Mouse (Mus musculus) midbrain, embryonic 10.5 days (tissue): ENCODE measurements around the gene Lrba. TPM values are rescaled to one million over a fixed set of nuclear protein-coding genes. Genes with fewer than 3 reads are reported as not detected.

Experiments
- DNase-seq: peaks from one replicate; pipeline ENCODE4 v3.0.0-alpha.2; 2017; ENCODE audit warnings: low spot score
- H3K27ac ChIP-seq: fragments of 300-500 bp; sonication (generic); replicated peaks from 2 replicates; pipeline ENCODE4 v1.5.1; 2016; ENCODE audit warnings: mild to moderate bottlenecking
- H3K27me3 ChIP-seq: fragments of 300-500 bp; sonication (generic); 2 replicates; pipeline ENCODE4 v1.6.1; 2016; ENCODE audit warnings: low read depth, mild to moderate bottlenecking; ENCODE audit not compliant: poor library complexity, severe bottlenecking
- H3K36me3 ChIP-seq: fragments of 300-500 bp; sonication (generic); 2 replicates; pipeline ENCODE4 v1.6.1; 2016; ENCODE audit warnings: mild to moderate bottlenecking, moderate library complexity
- H3K4me1 ChIP-seq: fragments of 300-500 bp; sonication (generic); 2 replicates; pipeline ENCODE4 v1.6.1; 2016
- H3K4me3 ChIP-seq: fragments of 300-500 bp; sonication (generic); 2 replicates; pipeline ENCODE4 v1.5.1; 2016; ENCODE audit warnings: mild to moderate bottlenecking, moderate library complexity
- H3K9me3 ChIP-seq: fragments of 300-500 bp; sonication (generic); replicated peaks from 2 replicates; pipeline ENCODE4 v1.6.1; 2016; ENCODE audit warnings: mild to moderate bottlenecking
- WGBS: fragments of 180-500 bp; shearing (Covaris S2); methylation state at CpG from one replicate; pipeline ENCODE4 v1.1.7; 2016; 5-methylcytosine and 5-hydroxymethylcytosine counted together
- polyA plus RNA-seq: library from polyadenylated mRNA; unstranded; fragments of >200 nt; fragmentation: Nextera tagmentation; extraction: Ambion mirVana; gene quantifications from 2 replicates; pipeline ENCODE4 v1.2.1, GENCODE M21; 2016

The Lrba gene
- polyA plus RNA-seq, 1 experiment from 2014 or later, result 3.6 TPM

GRCm38 (mm10) chr3:86294866-86295265 is 70.4 kb downstream of the Lrba start:
- Histone ChIP-seq H3K4me1 (no peaks in the 10 kb centered on the region), H3K27me3 (no peaks in the 10 kb centered on the region), H3K36me3 (no peaks in the 10 kb centered on the region), H3K4me3 (no peak overlapping the region), H3K9me3 (no peaks in the 10 kb centered on the region), H3K27ac (no peak overlapping the region)
- WGBS, result 93% methylated on average over 1 of the region's 1 CpGs
- DNase-seq, result no peak

- Histone ChIP-seq H3K27me3 (no peaks in the 10 kb centered on the region), H3K9me3 (no peaks in the 10 kb centered on the region), H3K4me3 (no peak overlapping the region), H3K27ac (no peak overlapping the region), H3K4me1 (no peaks in the 10 kb centered on the region), H3K36me3 (no peaks in the 10 kb centered on the region)
- 71% methylated on average over 8 of the region's 8 CpGs for WGBS
- DNase-seq, result no peak
Measured at GRCm38 (mm10) chr3:86296214-86296613, 71.7 kb downstream of the Lrba start.

- Histone ChIP-seq H3K36me3 (peaks cover 3% of the 10 kb centered on the region), H3K9me3 (no peaks in the 10 kb centered on the region), H3K4me3 (no peak overlapping the region), H3K27ac (no peak overlapping the region), H3K4me1 (peaks cover 5% of the 10 kb centered on the region), H3K27me3 (no peaks in the 10 kb centered on the region)
- WGBS, result 81% methylated on average over 2 of the region's 2 CpGs
- DNase-seq, result no peak
Measured at GRCm38 (mm10) chr3:86308833-86309232, 84.4 kb downstream of the Lrba start.

- H3K4me3 ChIP-seq, result no peak overlapping the region
- no peaks in the 10 kb centered on the region for H3K27me3 ChIP-seq
- no peaks in the 10 kb centered on the region for H3K36me3 ChIP-seq
- no peak overlapping the region for H3K27ac ChIP-seq
- peaks cover 5% of the 10 kb centered on the region for H3K4me1 ChIP-seq
- H3K9me3 ChIP-seq, result no peaks in the 10 kb centered on the region
- 76% methylated on average over 5 of the region's 5 CpGs for WGBS
- DNase-seq, result no peak
Measured at GRCm38 (mm10) chr3:86310216-86310615, 85.7 kb downstream of the Lrba start.

GRCm38 (mm10) chr3:86311406-86311805 is 86.9 kb downstream of the Lrba start:
- no peaks in the 10 kb centered on the region for H3K27me3 ChIP-seq
- no peak overlapping the region for H3K27ac ChIP-seq
- WGBS, result 51% methylated on average over 1 of the region's 1 CpGs
- H3K36me3 ChIP-seq, result no peaks in the 10 kb centered on the region
- H3K9me3 ChIP-seq, result no peaks in the 10 kb centered on the region
- peaks cover 5% of the 10 kb centered on the region for H3K4me1 ChIP-seq
- H3K4me3 ChIP-seq, result no peak overlapping the region
- DNase-seq, result no peak

GRCm38 (mm10) chr3:86317636-86318035 is 93.2 kb downstream of the Lrba start:
- Histone ChIP-seq H3K4me1 (no peaks in the 10 kb centered on the region), H3K27me3 (no peaks in the 10 kb centered on the region), H3K9me3 (no peaks in the 10 kb centered on the region), H3K4me3 (no peak overlapping the region), H3K36me3 (no peaks in the 10 kb centered on the region), H3K27ac (no peak overlapping the region)
- no peak for DNase-seq
- 94% methylated on average over 5 of the region's 5 CpGs for WGBS

GRCm38 (mm10) chr3:86328531-86328930 is 104.1 kb downstream of the Lrba start:
- DNase-seq, result no peak
- Histone ChIP-seq H3K9me3 (no peaks in the 10 kb centered on the region), H3K4me1 (no peaks in the 10 kb centered on the region), H3K36me3 (no peaks in the 10 kb centered on the region), H3K4me3 (no peak overlapping the region), H3K27me3 (no peaks in the 10 kb centered on the region), H3K27ac (no peak overlapping the region)
- WGBS, result 21% methylated on average over 1 of the region's 1 CpGs

- H3K36me3 ChIP-seq, result no peaks in the 10 kb centered on the region
- H3K4me3 ChIP-seq, result no peak overlapping the region
- DNase-seq, result peak; percentile 29
- 40% methylated on average over 5 of the region's 5 CpGs for WGBS
- peaks cover 12% of the 10 kb centered on the region for H3K4me1 ChIP-seq
- H3K27ac ChIP-seq, result peak overlapping the region; percentile 64
- no peaks in the 10 kb centered on the region for H3K27me3 ChIP-seq
- no peaks in the 10 kb centered on the region for H3K9me3 ChIP-seq
Measured at GRCm38 (mm10) chr3:86343261-86343660, 118.8 kb downstream of the Lrba start.

- 64% methylated on average over 5 of the region's 5 CpGs for WGBS
- DNase-seq, result no peak
- no peaks in the 10 kb centered on the region; the same call in 1 of the 2 replicates for H3K4me1 ChIP-seq
Measured at GRCm38 (mm10) chr3:86362486-86362885, 138.0 kb downstream of the Lrba start.

GRCm38 (mm10) chr3:86371466-86371865 is 147.0 kb downstream of the Lrba start:
- no peak for DNase-seq
- H3K4me3 ChIP-seq, result no peak overlapping the region
- WGBS, result 76% methylated on average over 2 of the region's 2 CpGs
- H3K4me1 ChIP-seq, result no peaks in the 10 kb centered on the region
- H3K27me3 ChIP-seq, result no peaks in the 10 kb centered on the region
- no peak overlapping the region for H3K27ac ChIP-seq
- no peaks in the 10 kb centered on the region for H3K9me3 ChIP-seq
- H3K36me3 ChIP-seq, result no peaks in the 10 kb centered on the region

More at GRCm38 (mm10) chr3:86362486-86362885, 138.0 kb downstream of the Lrba start:
- Histone ChIP-seq H3K9me3 (no peaks in the 10 kb centered on the region), H3K36me3 (no peaks in the 10 kb centered on the region), H3K27ac (no peak overlapping the region), H3K4me3 (no peak overlapping the region), H3K27me3 (no peaks in the 10 kb centered on the region)

GRCm38 (mm10) chr3:86375276-86375675 is 150.8 kb downstream of the Lrba start:
- no peak for DNase-seq
- 83% methylated on average over 2 of the region's 2 CpGs for WGBS
- no peak overlapping the region for H3K4me3 ChIP-seq
- H3K36me3 ChIP-seq, result no peaks in the 10 kb centered on the region
- H3K27ac ChIP-seq, result no peak overlapping the region
- no peaks in the 10 kb centered on the region for H3K27me3 ChIP-seq
- H3K4me1 ChIP-seq, result no peaks in the 10 kb centered on the region
- no peaks in the 10 kb centered on the region for H3K9me3 ChIP-seq

- H3K4me3 ChIP-seq, result no peak overlapping the region
- no peak for DNase-seq
- no peak overlapping the region for H3K27ac ChIP-seq
- H3K9me3 ChIP-seq, result no peaks in the 10 kb centered on the region
- H3K36me3 ChIP-seq, result no peaks in the 10 kb centered on the region
- H3K4me1 ChIP-seq, result no peaks in the 10 kb centered on the region
- H3K27me3 ChIP-seq, result no peaks in the 10 kb centered on the region
- 30% methylated on average over 2 of the region's 2 CpGs for WGBS
Measured at GRCm38 (mm10) chr3:86382557-86382956, 158.1 kb downstream of the Lrba start.

GRCm38 (mm10) chr3:86385047-86385446 is 160.6 kb downstream of the Lrba start:
- Histone ChIP-seq H3K9me3 (no peaks in the 10 kb centered on the region), H3K4me3 (no peak overlapping the region), H3K4me1 (no peaks in the 10 kb centered on the region), H3K36me3 (no peaks in the 10 kb centered on the region), H3K27ac (no peak overlapping the region), H3K27me3 (no peaks in the 10 kb centered on the region)
- 90% methylated on average over 1 of the region's 1 CpGs for WGBS
- DNase-seq, result no peak

- no peak overlapping the region for H3K27ac ChIP-seq
- no peak overlapping the region for H3K4me3 ChIP-seq
- H3K4me1 ChIP-seq, result no peaks in the 10 kb centered on the region
- no peaks in the 10 kb centered on the region for H3K36me3 ChIP-seq
- WGBS, result 70% methylated on average over 4 of the region's 4 CpGs
- no peaks in the 10 kb centered on the region for H3K9me3 ChIP-seq
- H3K27me3 ChIP-seq, result no peaks in the 10 kb centered on the region
- DNase-seq, result no peak
Measured at GRCm38 (mm10) chr3:86386246-86386645, 161.8 kb downstream of the Lrba start.
